Comparison of ENCODE assay signal across 16 mouse cellular contexts in genomic region chr1:79706707-79707106, GRCm38 (mm10). TPM values are rescaled to one million over a fixed set of nuclear protein-coding genes. Genes with fewer than 3 reads are reported as not detected.
"Had no signal": no experiment of that assay in that cellular context is flagged by ENCODE, and none has a peak within 500 bp of the region (broad histone marks: within the 10 kb centered on the region; RNA-seq: fewer than 3 reads in every experiment).

No protein-coding gene starts in this region.

- H3K4me3 ChIP-seq: neural tube, embryonic 12.5 days; neural tube, embryonic 13.5 days; neural tube, embryonic 15.5 days; stomach, embryonic 15.5 days had no signal

- H3K4me2 ChIP-seq: neural tube, embryonic 12.5 days; neural tube, embryonic 13.5 days; neural tube, embryonic 15.5 days; stomach, embryonic 15.5 days had no signal

- H3K9me3 ChIP-seq: neural tube, embryonic 12.5 days; neural tube, embryonic 13.5 days; neural tube, embryonic 15.5 days; stomach, embryonic 15.5 days had no signal

- H3K27ac ChIP-seq: neural tube, embryonic 12.5 days; neural tube, embryonic 13.5 days; neural tube, embryonic 15.5 days; stomach, embryonic 15.5 days; stomach, postnatal 0 days had no signal

- H3K36me3 ChIP-seq: stomach, embryonic 15.5 days had no signal

- H3K4me1 ChIP-seq: neural tube, embryonic 12.5 days; stomach, embryonic 15.5 days had no signal

- H3K9ac ChIP-seq: neural tube, embryonic 12.5 days; neural tube, embryonic 13.5 days; neural tube, embryonic 15.5 days; stomach, embryonic 15.5 days had no signal

- DNase-seq: retina, postnatal 1 day; right cerebral cortex, postnatal 14 days; right cerebral cortex, postnatal 25 days; right cerebral cortex, postnatal 4 days; spleen, adult 18-20 months; thymus, adult 18-20 months; thymus, adult 2 months; thymus, postnatal 14 days; thymus, postnatal 25 days; thymus, postnatal 36 days; thymus, postnatal 4 days had no signal

- H3K27me3 ChIP-seq: neural tube, embryonic 12.5 days; neural tube, embryonic 13.5 days; neural tube, embryonic 15.5 days; stomach, embryonic 15.5 days had no signal

RNA-seq across cellular contexts. Expression of gene Ap1s3, which starts 34.9 kb away (rescaled TPM):
- polyA plus RNA-seq: neural tube, embryonic 12.5 days; neural tube, embryonic 13.5 days had no signal
